Mouse (Mus musculus) hematopoietic stem cell, adult 5-6 weeks (primary cell): ENCODE results near the gene Nol3. TPM values are rescaled to one million over a fixed set of nuclear protein-coding genes. Genes with fewer than 3 reads are reported as not detected.
"Not testable (repeated sequence)": the region's sequence is repeated elsewhere in the genome, so short reads cannot be mapped to it uniquely, and the experiment has no call there.

Experiments used
- ATAC-seq, 2 experiments: fragments of 125-278 bp in 1 of 2; replicated peaks in 1 of 2; 2 replicates each; pipeline ENCODE4 v1.8.0; 2016 to 2017; ENCODE audit warnings: inconsistent platforms in 2 of 2, mild to moderate bottlenecking in 2 of 2, moderate number of reproducible peaks in 2 of 2, low read depth in 1 of 2, moderate TSS enrichment in 1 of 2; ENCODE audit not compliant: low FRiP score in 2 of 2, poor library complexity in 2 of 2, severe bottlenecking in 2 of 2, insufficient read depth in 1 of 2, low TSS enrichment in 1 of 2
- total RNA-seq: library from RNA; stranded (forward); fragments of 172-1452, 232-1000 nt; gene quantifications from 2 replicates; pipeline ENCODE4 v1.2.3, GENCODE M21; 2017

The Nol3 gene
- total RNA-seq, 1 experiment from 2014 or later, result 0.30 TPM

GRCm38 (mm10) chr8:105280567-105280966, 4.6 kb downstream of the Nol3 start:
- ATAC-seq, result no peak

- no peak for ATAC-seq
Observed at GRCm38 (mm10) chr8:105281821-105282220, 5.9 kb downstream of the Nol3 start.

GRCm38 (mm10) chr8:105282239-105282638, 6.3 kb downstream of the Nol3 start:
- ATAC-seq, result no peak

GRCm38 (mm10) chr8:105283074-105283473, 7.1 kb downstream of the Nol3 start:
- peak; percentile 43 to 59; a peak in 3 of 4 replicates for ATAC-seq

GRCm38 (mm10) chr8:105285514-105285913, 9.6 kb downstream of the Nol3 start:
- ATAC-seq, result no peak

- ATAC-seq, result no peak
Observed at GRCm38 (mm10) chr8:105286907-105287306, 11.0 kb downstream of the Nol3 start.

- no peak for ATAC-seq
Observed at GRCm38 (mm10) chr8:105288231-105288630, 12.3 kb downstream of the Nol3 start.

GRCm38 (mm10) chr8:105288958-105289732, 13.2 kb downstream of the Nol3 start:
- peak; percentile 79 to 90 for ATAC-seq

- no peak for ATAC-seq
Observed at GRCm38 (mm10) chr8:105289805-105290460, 14.0 kb downstream of the Nol3 start, which contains the start of gene 4931428F04Rik. 4931428F04Rik (minus strand) TSS chr8:105289864.

GRCm38 (mm10) chr8:105290554-105291314, 14.8 kb downstream of the Nol3 start:
- peak; percentile 35 to 49; a peak in 3 of 4 replicates for ATAC-seq

- not testable (repeated sequence) for ATAC-seq
Observed at GRCm38 (mm10) chr8:105291364-105291763, 15.4 kb downstream of the Nol3 start.

- ATAC-seq, result not testable (repeated sequence)
Observed at GRCm38 (mm10) chr8:105291802-105292201, 15.9 kb downstream of the Nol3 start.

- ATAC-seq, result no peak
Observed at GRCm38 (mm10) chr8:105292471-105292870, 16.5 kb downstream of the Nol3 start.

GRCm38 (mm10) chr8:105293405-105293804, 17.5 kb downstream of the Nol3 start:
- no peak for ATAC-seq

- ATAC-seq, result no peak
Observed at GRCm38 (mm10) chr8:105294776-105295175, 18.8 kb downstream of the Nol3 start.

- no peak for ATAC-seq
Observed at GRCm38 (mm10) chr8:105295256-105295655, 19.3 kb downstream of the Nol3 start.

GRCm38 (mm10) chr8:105295895-105296573, 20.1 kb downstream of the Nol3 start, which contains the start of gene Exoc3l:
Exoc3l (minus strand) TSS chr8:105296101.
- peak in 1 of 2 experiments; percentile 24; a peak in 1 of 4 replicates for ATAC-seq
